Comparison of ENCODE assay signal across 9 mouse cellular contexts in genomic region chr11:52370538-52370937, GRCm38 (mm10). TPM values are rescaled to one million over a fixed set of nuclear protein-coding genes. Genes with fewer than 3 reads are reported as not detected.
DNase-seq lines count a peak whose midpoint lies in the region; ATAC-seq and TF ChIP-seq lines count a peak whose summit lies in the region.
"Had no signal": no experiment of that assay in that cellular context is flagged by ENCODE, and none has a peak within 500 bp of the region (broad histone marks: within the 10 kb centered on the region; RNA-seq: fewer than 3 reads in every experiment).

No protein-coding gene starts in this region.

- peak; percentile 52 for DNase-seq in cerebellum, adult 11 months
- DNase-seq in midbrain, embryonic 11.5 days (ENCODE audit: low spot score, missing footprints), result no peak
- peak; percentile 36 to 65 for DNase-seq in heart, adult 9 months (ENCODE audit: low spot score in 2 of 2)
- DNase-seq in kidney, postnatal 36 days, result peak; percentile 73 to 89
- DNase-seq in stomach, postnatal 0 days (ENCODE audit: low spot score), result peak; percentile 51
- DNase-seq in B cell, adult 2 months, result no peak

- no peaks in the 10 kb centered on the region for H3K9me3 ChIP-seq in midbrain, embryonic 13.5 days
- no peaks in the 10 kb centered on the region for H3K9me3 ChIP-seq in midbrain, embryonic 11.5 days (ENCODE audit: control insufficient read depth, low read length)
- H3K9me3 ChIP-seq in stomach, postnatal 0 days (ENCODE audit: control insufficient read depth, low read length), result no peaks in the 10 kb centered on the region

- TF ChIP-seq CTCF in stomach, postnatal 0 days (IDR thresholded peaks at IDR 0.05; ENCODE audit: low read depth), result no peak

- peaks cover 20% of the 10 kb centered on the region for H3K4me1 ChIP-seq in midbrain, embryonic 13.5 days (replicated peaks)
- H3K4me1 ChIP-seq in midbrain, embryonic 11.5 days (ENCODE audit: control insufficient read depth, insufficient read depth, low read length), result no peaks in the 10 kb centered on the region
- H3K4me1 ChIP-seq in stomach, postnatal 0 days (replicated peaks; ENCODE audit: control insufficient read depth, insufficient read depth), result peaks cover 5% of the 10 kb centered on the region; the same call in 1 of the 2 replicates

- no peak overlapping the region for H3K4me2 ChIP-seq in midbrain, embryonic 13.5 days (replicated peaks)
- H3K4me2 ChIP-seq in midbrain, embryonic 11.5 days, result no peak overlapping the region
- no peak overlapping the region for H3K4me2 ChIP-seq in stomach, postnatal 0 days (replicated peaks; ENCODE audit: low read depth)

- peaks cover 8% of the 10 kb centered on the region for H3K36me3 ChIP-seq in midbrain, embryonic 13.5 days
- peaks cover 7% of the 10 kb centered on the region; the same call in 1 of the 2 replicates for H3K36me3 ChIP-seq in midbrain, embryonic 11.5 days (ENCODE audit: control insufficient read depth, insufficient read depth, low read length)
- H3K36me3 ChIP-seq in stomach, postnatal 0 days (ENCODE audit: control insufficient read depth, insufficient read depth, low read length), result 0 out of 2 replicates have a peak, but pooled peaks cover 6% of the 10 kb centered on the region

- H3K9ac ChIP-seq in midbrain, embryonic 13.5 days (replicated peaks), result no peak overlapping the region
- no peak overlapping the region for H3K9ac ChIP-seq in midbrain, embryonic 11.5 days (ENCODE audit: low read length)
- no peak overlapping the region for H3K9ac ChIP-seq in stomach, postnatal 0 days (ENCODE audit: low read length)

- no peaks in the 10 kb centered on the region for H3K27me3 ChIP-seq in midbrain, embryonic 13.5 days
- H3K27me3 ChIP-seq in midbrain, embryonic 11.5 days (ENCODE audit: control insufficient read depth, insufficient read depth, low read length), result no peaks in the 10 kb centered on the region
- H3K27me3 ChIP-seq in stomach, postnatal 0 days (ENCODE audit: control insufficient read depth, insufficient read depth, low read length), result no peaks in the 10 kb centered on the region

- peak overlapping the region; percentile 35; the same call in 1 of the 2 replicates for H3K27ac ChIP-seq in midbrain, embryonic 13.5 days
- no peak overlapping the region for H3K27ac ChIP-seq in midbrain, embryonic 11.5 days (ENCODE audit: low read depth, low read length)
- peak overlapping the region; percentile 76 for H3K27ac ChIP-seq in stomach, postnatal 0 days (replicated peaks)

- ATAC-seq in cerebellum, adult (ENCODE audit: insufficient number of reproducible peaks, low FRiP score, low TSS enrichment), result no peak
- ATAC-seq in midbrain, embryonic 13.5 days, result peak; percentile 11; the same call in 1 of the 2 replicates
- ATAC-seq in midbrain, embryonic 11.5 days (ENCODE audit: low FRiP score), result no peak
- ATAC-seq in stomach, postnatal 0 days (ENCODE audit: low FRiP score, low TSS enrichment), result peak; percentile 40; the same call in 1 of the 2 replicates

- no peak overlapping the region for H3K4me3 ChIP-seq in midbrain, embryonic 13.5 days (replicated peaks)
- no peak overlapping the region for H3K4me3 ChIP-seq in midbrain, embryonic 11.5 days (ENCODE audit: low read depth, low read length)
- no peak overlapping the region for H3K4me3 ChIP-seq in stomach, postnatal 0 days (ENCODE audit: low read depth, low read length)
- H3K4me3 ChIP-seq: erythroblast, embryonic 14.5 days had no signal

- TF ChIP-seq EP300 in stomach, postnatal 0 days (optimal IDR thresholded peaks at IDR 0.05), result no peak

- WGBS in midbrain, embryonic 13.5 days, result 48% methylated on average over 2 of the region's 2 CpGs
- WGBS in midbrain, embryonic 11.5 days, result 70% methylated on average over 2 of the region's 2 CpGs
- 4% methylated on average over 2 of the region's 2 CpGs for WGBS in stomach, postnatal 0 days

RNA-seq across cellular contexts. Expression of gene Vdac1, which starts 9.9 kb away (rescaled TPM):
- polyA plus RNA-seq in midbrain, embryonic 13.5 days (2015; fragmentation: Nextera tagmentation; extraction: Ambion mirVana), result 268 and 278 TPM in 2 replicates
- 209 and 210 TPM in 2 replicates for polyA plus RNA-seq in midbrain, embryonic 11.5 days (2014; fragmentation: Nextera tagmentation; extraction: Ambion mirVana)
- 189 and 193 TPM in 2 replicates for polyA plus RNA-seq in stomach, postnatal 0 days (2015; fragmentation: Nextera tagmentation; extraction: Ambion mirVana)

RNA-seq across cellular contexts. Expression of gene 9530068E07Rik, which starts 25.7 kb away (rescaled TPM):
- 127 and 131 TPM in 2 replicates for polyA plus RNA-seq in midbrain, embryonic 13.5 days (2015; fragmentation: Nextera tagmentation; extraction: Ambion mirVana)
- polyA plus RNA-seq in midbrain, embryonic 11.5 days (2014; fragmentation: Nextera tagmentation; extraction: Ambion mirVana), result 178 and 193 TPM in 2 replicates
- polyA plus RNA-seq in stomach, postnatal 0 days (2015; fragmentation: Nextera tagmentation; extraction: Ambion mirVana), result 104 and 115 TPM in 2 replicates

Comparison
In these comparisons a context has a peak if more than half of its experiments do, and no peak if none do; other contexts are left out.
1. ATAC-seq: peak in midbrain, embryonic 13.5 days (single experiment) and stomach, postnatal 0 days (single experiment); none in cerebellum, adult (single experiment) and midbrain, embryonic 11.5 days (single experiment).
2. DNase-seq: peak in cerebellum, adult 11 months (single experiment), heart, adult 9 months (2 of 2), kidney, postnatal 36 days (2 of 2) and stomach, postnatal 0 days (single experiment); none in midbrain, embryonic 11.5 days (single experiment) and B cell, adult 2 months (0 of 2).